Mouse (Mus musculus): ENCODE measurements around the gene Gapvd1. TPM values are rescaled to one million over a fixed set of nuclear protein-coding genes. Genes with fewer than 3 reads are reported as not detected.

The Gapvd1 gene
- polyA plus RNA-seq, 1 experiment from 2014 or later, result 92.0 TPM

- DNase-seq (ENCODE audit: low spot score), result no peak
- no peaks in the 10 kb centered on the region for H3K27me3 ChIP-seq (ENCODE audit: low read depth, poor library complexity, severe bottlenecking)
- whole genome bisulfite sequencing, result 93% methylated on average over 8 of the region's 8 CpGs
- H3K27ac ChIP-seq, result no peak overlapping the region
- peaks cover 66% of the 10 kb centered on the region for H3K36me3 ChIP-seq
- H3K4me3 ChIP-seq, result no peak overlapping the region
- H3K4me1 ChIP-seq, result no peaks in the 10 kb centered on the region
- no peaks in the 10 kb centered on the region for H3K9me3 ChIP-seq (replicated peaks)
Measured at GRCm38 (mm10) chr2:34790282-34790681, 35.2 kb upstream of the Gapvd1 start.

GRCm38 (mm10) chr2:34784085-34784484 is 29.1 kb upstream of the Gapvd1 start:
- no peak overlapping the region for H3K4me3 ChIP-seq
- no peaks in the 10 kb centered on the region for H3K4me1 ChIP-seq
- H3K36me3 ChIP-seq, result peaks cover 88% of the 10 kb centered on the region
- peak; percentile 58 for DNase-seq (ENCODE audit: low spot score)
- no peaks in the 10 kb centered on the region for H3K27me3 ChIP-seq (ENCODE audit: low read depth, poor library complexity, severe bottlenecking)
- H3K9me3 ChIP-seq (replicated peaks), result no peaks in the 10 kb centered on the region
- 74% methylated on average over 2 of the region's 2 CpGs for WGBS
- no peak overlapping the region for H3K27ac ChIP-seq

- Histone ChIP-seq H3K4me3 (no peak overlapping the region), H3K36me3 (peaks cover 88% of the 10 kb centered on the region), H3K4me1 (no peaks in the 10 kb centered on the region), H3K27me3 (ENCODE audit: low read depth, poor library complexity, severe bottlenecking) (no peaks in the 10 kb centered on the region), H3K27ac (no peak overlapping the region), H3K9me3 (replicated peaks) (no peaks in the 10 kb centered on the region)
- DNase-seq (ENCODE audit: low spot score), result no peak
- WGBS, result 91% methylated on average over 14 of the region's 14 CpGs
Measured at GRCm38 (mm10) chr2:34783064-34784020, 28.3 kb upstream of the Gapvd1 start.

GRCm38 (mm10) chr2:34777237-34777868 is 22.3 kb upstream of the Gapvd1 start:
- peaks cover 31% of the 10 kb centered on the region for H3K4me1 ChIP-seq
- H3K36me3 ChIP-seq, result peaks cover 95% of the 10 kb centered on the region
- no peak overlapping the region for H3K4me3 ChIP-seq
- no peak overlapping the region for H3K27ac ChIP-seq
- no peak for DNase-seq (ENCODE audit: low spot score)
- 62% methylated on average over 1 of the region's 1 CpGs for WGBS
- H3K27me3 ChIP-seq (ENCODE audit: low read depth, poor library complexity, severe bottlenecking), result no peaks in the 10 kb centered on the region
- no peaks in the 10 kb centered on the region for H3K9me3 ChIP-seq (replicated peaks)

- Histone ChIP-seq H3K9me3 (replicated peaks) (no peaks in the 10 kb centered on the region), H3K36me3 (peaks cover 74% of the 10 kb centered on the region), H3K27me3 (ENCODE audit: low read depth, poor library complexity, severe bottlenecking) (no peaks in the 10 kb centered on the region), H3K4me1 (peaks cover 38% of the 10 kb centered on the region), H3K4me3 (peak overlapping the region; percentile 96), H3K27ac (no peak overlapping the region)
- DNase-seq (ENCODE audit: low spot score), result no peak
- WGBS, result 93% methylated on average over 6 of the region's 6 CpGs
Measured at GRCm38 (mm10) chr2:34774493-34774892, 19.5 kb upstream of the Gapvd1 start.

- H3K9me3 ChIP-seq (replicated peaks), result no peaks in the 10 kb centered on the region
- no peak for DNase-seq (ENCODE audit: low spot score)
- H3K4me1 ChIP-seq, result peaks cover 38% of the 10 kb centered on the region
- peaks cover 72% of the 10 kb centered on the region for H3K36me3 ChIP-seq
- WGBS, result 90% methylated on average over 4 of the region's 4 CpGs
- peak overlapping the region; percentile 96 for H3K4me3 ChIP-seq
- no peak overlapping the region for H3K27ac ChIP-seq
- H3K27me3 ChIP-seq (ENCODE audit: low read depth, poor library complexity, severe bottlenecking), result no peaks in the 10 kb centered on the region
Measured at GRCm38 (mm10) chr2:34773673-34774072, 18.6 kb upstream of the Gapvd1 start.

- Histone ChIP-seq H3K27me3 (ENCODE audit: low read depth, poor library complexity, severe bottlenecking) (no peaks in the 10 kb centered on the region), H3K9me3 (replicated peaks) (no peaks in the 10 kb centered on the region), H3K4me3 (peak overlapping the region; percentile 96), H3K4me1 (peaks cover 38% of the 10 kb centered on the region), H3K27ac (peak overlapping the region; percentile 95), H3K36me3 (peaks cover 61% of the 10 kb centered on the region)
- 4% methylated on average over 50 of the region's 50 CpGs for WGBS
- no peak for DNase-seq (ENCODE audit: low spot score)
Measured at GRCm38 (mm10) chr2:34772252-34773235, 17.5 kb upstream of the Gapvd1 start.

- Histone ChIP-seq H3K27me3 (ENCODE audit: low read depth, poor library complexity, severe bottlenecking) (no peaks in the 10 kb centered on the region), H3K36me3 (peaks cover 51% of the 10 kb centered on the region), H3K4me1 (peaks cover 38% of the 10 kb centered on the region), H3K9me3 (replicated peaks) (no peaks in the 10 kb centered on the region), H3K27ac (peak within 1 kb of the TSS; percentile 95), H3K4me3 (peak within 1 kb of the TSS; percentile 96)
- peak; percentile 99 for DNase-seq (ENCODE audit: low spot score)
- WGBS, result under 1% methylated on average over 60 of the region's 60 CpGs
Measured at GRCm38 (mm10) chr2:34771368-34772226, 16.6 kb upstream of the Gapvd1 start, which contains the start of gene Hspa5. Gene Hspa5 (plus strand): TSS chr2:34771970.

GRCm38 (mm10) chr2:34770951-34771350 is 15.9 kb upstream of the Gapvd1 start:
- Histone ChIP-seq H3K36me3 (peaks cover 45% of the 10 kb centered on the region), H3K27ac (peak overlapping the region; percentile 95), H3K4me3 (peak overlapping the region; percentile 96), H3K4me1 (peaks cover 35% of the 10 kb centered on the region), H3K27me3 (ENCODE audit: low read depth, poor library complexity, severe bottlenecking) (no peaks in the 10 kb centered on the region), H3K9me3 (replicated peaks) (no peaks in the 10 kb centered on the region)
- no peak for DNase-seq (ENCODE audit: low spot score)
- 8% methylated on average over 6 of the region's 6 CpGs for WGBS

- Histone ChIP-seq H3K4me1 (peaks cover 28% of the 10 kb centered on the region), H3K9me3 (replicated peaks) (no peaks in the 10 kb centered on the region), H3K4me3 (peak overlapping the region; percentile 96), H3K27me3 (ENCODE audit: low read depth, poor library complexity, severe bottlenecking) (no peaks in the 10 kb centered on the region), H3K27ac (no peak overlapping the region), H3K36me3 (peaks cover 36% of the 10 kb centered on the region)
- DNase-seq (ENCODE audit: low spot score), result no peak
- WGBS, result over 99% methylated on average over 2 of the region's 2 CpGs
Measured at GRCm38 (mm10) chr2:34770049-34770448, 15.0 kb upstream of the Gapvd1 start.

GRCm38 (mm10) chr2:34764801-34765200 is 9.8 kb upstream of the Gapvd1 start:
- Histone ChIP-seq H3K4me1 (no peaks in the 10 kb centered on the region), H3K9me3 (replicated peaks) (no peaks in the 10 kb centered on the region), H3K27me3 (ENCODE audit: low read depth, poor library complexity, severe bottlenecking) (no peaks in the 10 kb centered on the region), H3K36me3 (peaks cover 6% of the 10 kb centered on the region; the same call in 1 of the 2 replicates), H3K4me3 (no peak overlapping the region), H3K27ac (no peak overlapping the region)
- WGBS, result 89% methylated on average over 11 of the region's 12 CpGs
- no peak for DNase-seq (ENCODE audit: low spot score)
